Mouse (Mus musculus) stomach, embryonic 15.5 days (tissue): ENCODE data around the gene Olfr373. TPM values are rescaled to one million over a fixed set of nuclear protein-coding genes. Genes with fewer than 3 reads are reported as not detected.
"Not testable (repeated sequence)": the region's sequence is repeated elsewhere in the genome, so short reads cannot be mapped to it uniquely, and the experiment has no call there.

ENCODE experiments used
- ATAC-seq: fragments of 200-750 bp; cut with Nextera tagmentation; 2 replicates; pipeline ENCODE4 v1.8.0; 2017; ENCODE audit warnings: low read depth, moderate number of reproducible peaks, moderate TSS enrichment; ENCODE audit not compliant: insufficient read depth, low FRiP score
- H3K27ac ChIP-seq: fragments of 300-500 bp; sonication (generic); 2 replicates; pipeline ENCODE4 v1.5.1; 2015; ENCODE audit warnings: mild to moderate bottlenecking, inconsistent platforms
- H3K27me3 ChIP-seq: fragments of 300-500 bp; sonication (generic); replicated peaks from 2 replicates; pipeline ENCODE4 v1.6.1; 2015; ENCODE audit warnings: inconsistent platforms
- H3K36me3 ChIP-seq: fragments of 300-500 bp; sonication (generic); 2 replicates; pipeline ENCODE4 v1.6.1; 2015; ENCODE audit warnings: inconsistent platforms
- H3K4me1 ChIP-seq: fragments of 300-500 bp; sonication (generic); 2 replicates; pipeline ENCODE4 v1.6.1; 2015; ENCODE audit warnings: inconsistent platforms
- H3K4me2 ChIP-seq: fragments of 300-500 bp; sonication (generic); 2 replicates; pipeline ENCODE4 v1.6.1; 2015; ENCODE audit warnings: mild to moderate bottlenecking, inconsistent platforms
- H3K4me3 ChIP-seq: fragments of 300-500 bp; sonication (generic); replicated peaks from 2 replicates; pipeline ENCODE4 v1.5.1; 2015; ENCODE audit warnings: inconsistent platforms
- H3K9ac ChIP-seq: fragments of 300-500 bp; sonication (generic); 2 replicates; pipeline ENCODE4 v1.6.1; 2015; ENCODE audit warnings: inconsistent platforms
- H3K9me3 ChIP-seq: fragments of 300-500 bp; sonication (generic); 2 replicates; pipeline ENCODE4 v1.6.1; 2016; ENCODE audit warnings: inconsistent platforms
- WGBS: fragments of 180-500 bp; shearing (Covaris S2); methylation state at CpG from one replicate; pipeline ENCODE4 v1.1.7; 2015; 5-methylcytosine and 5-hydroxymethylcytosine counted together
- polyA plus RNA-seq: library from polyadenylated mRNA; unstranded; fragments of >200 nt; fragmentation: Nextera tagmentation; extraction: Ambion mirVana; gene quantifications from 2 replicates; pipeline ENCODE4 v1.2.1, GENCODE M21; 2015

Olfr373 gene
- 0.06 TPM in 1 of 2 replicates, not detected in the other for polyA plus RNA-seq

- H3K27ac ChIP-seq, H3K36me3 ChIP-seq, H3K9me3 ChIP-seq, H3K9ac ChIP-seq, H3K4me3 ChIP-seq, H3K4me1 ChIP-seq, H3K27me3 ChIP-seq, ATAC-seq, H3K4me2 ChIP-seq: not testable (repeated sequence)
Observed at GRCm38 (mm10) chr8:72082877-72083276, at the start of gene Olfr373. Gene Olfr373, plus strand, starts transcription at chr8:72083177.

GRCm38 (mm10) chr8:72040918-72041317 is 42.1 kb upstream of the Olfr373 start, which contains the start of gene Olfr372:
Gene Olfr372, plus strand, starts transcription at chr8:72041218.
- H3K4me1 ChIP-seq, ATAC-seq, H3K9ac ChIP-seq, H3K4me2 ChIP-seq, H3K9me3 ChIP-seq, H3K36me3 ChIP-seq, H3K27me3 ChIP-seq, H3K4me3 ChIP-seq, H3K27ac ChIP-seq: not testable (repeated sequence)
- WGBS, result 77% methylated on average over 4 of the region's 4 CpGs

- no peaks in the 10 kb centered on the region for H3K9me3 ChIP-seq
- no peaks in the 10 kb centered on the region for H3K4me1 ChIP-seq
- no peak for ATAC-seq
- WGBS, result 85% methylated on average over 1 of the region's 1 CpGs
- no peak overlapping the region for H3K9ac ChIP-seq
- H3K4me2 ChIP-seq, result no peak overlapping the region
- H3K36me3 ChIP-seq, result no peaks in the 10 kb centered on the region
- no peak overlapping the region for H3K27ac ChIP-seq
- no peak overlapping the region for H3K4me3 ChIP-seq
- no peaks in the 10 kb centered on the region for H3K27me3 ChIP-seq
Observed at GRCm38 (mm10) chr8:72042493-72042892, 40.5 kb upstream of the Olfr373 start.

- not testable (repeated sequence) for ATAC-seq, H3K4me2 ChIP-seq, H3K36me3 ChIP-seq, H3K9ac ChIP-seq, H3K4me1 ChIP-seq, H3K9me3 ChIP-seq, H3K27me3 ChIP-seq, H3K27ac ChIP-seq, H3K4me3 ChIP-seq
Observed at GRCm38 (mm10) chr8:72054633-72055032, 28.3 kb upstream of the Olfr373 start.

- H3K27ac ChIP-seq, result not testable (repeated sequence)
Observed at GRCm38 (mm10) chr8:72057643-72058042, 25.3 kb upstream of the Olfr373 start.

GRCm38 (mm10) chr8:72066819-72067399 is 16.1 kb upstream of the Olfr373 start:
- not testable (repeated sequence) for H3K9ac ChIP-seq, H3K27ac ChIP-seq, H3K27me3 ChIP-seq, ATAC-seq, H3K36me3 ChIP-seq, H3K4me2 ChIP-seq, H3K4me1 ChIP-seq, H3K4me3 ChIP-seq, H3K9me3 ChIP-seq
- 86% methylated on average over 1 of the region's 1 CpGs for WGBS

More at GRCm38 (mm10) chr8:72057643-72058042, 25.3 kb upstream of the Olfr373 start:
- H3K9ac ChIP-seq, H3K4me1 ChIP-seq, ATAC-seq, H3K36me3 ChIP-seq, H3K4me2 ChIP-seq, H3K9me3 ChIP-seq, H3K27me3 ChIP-seq, H3K4me3 ChIP-seq: not testable (repeated sequence)
- WGBS, result 79% methylated on average over 3 of the region's 4 CpGs

- no peak overlapping the region for H3K4me3 ChIP-seq
- no peak overlapping the region for H3K27ac ChIP-seq
- no peaks in the 10 kb centered on the region for H3K4me1 ChIP-seq
- no peaks in the 10 kb centered on the region for H3K27me3 ChIP-seq
- no peak overlapping the region for H3K4me2 ChIP-seq
- 63% methylated on average over 5 of the region's 5 CpGs for WGBS
- no peaks in the 10 kb centered on the region for H3K36me3 ChIP-seq
- no peak for ATAC-seq
- no peaks in the 10 kb centered on the region for H3K9me3 ChIP-seq
- no peak overlapping the region for H3K9ac ChIP-seq
Observed at GRCm38 (mm10) chr8:72084744-72085143, 1.8 kb downstream of the Olfr373 start.

GRCm38 (mm10) chr8:72087611-72088010 is 4.6 kb downstream of the Olfr373 start:
- not testable (repeated sequence) for H3K9ac ChIP-seq, H3K27me3 ChIP-seq, H3K27ac ChIP-seq, H3K4me2 ChIP-seq, H3K36me3 ChIP-seq, H3K4me1 ChIP-seq, H3K4me3 ChIP-seq, H3K9me3 ChIP-seq, ATAC-seq
- 70% methylated on average over 3 of the region's 3 CpGs for WGBS

GRCm38 (mm10) chr8:72096721-72097120 is 13.7 kb downstream of the Olfr373 start:
- not testable (repeated sequence) for H3K4me1 ChIP-seq, H3K9me3 ChIP-seq, H3K4me3 ChIP-seq, ATAC-seq, H3K9ac ChIP-seq, H3K27me3 ChIP-seq, H3K36me3 ChIP-seq, H3K27ac ChIP-seq, H3K4me2 ChIP-seq

- H3K4me1 ChIP-seq, H3K36me3 ChIP-seq, ATAC-seq, H3K4me2 ChIP-seq, H3K27me3 ChIP-seq, H3K27ac ChIP-seq, H3K9me3 ChIP-seq, H3K4me3 ChIP-seq, H3K9ac ChIP-seq: not testable (repeated sequence)
- 55% methylated on average over 6 of the region's 7 CpGs for WGBS
Observed at GRCm38 (mm10) chr8:72099377-72100103, 16.6 kb downstream of the Olfr373 start.

GRCm38 (mm10) chr8:72105165-72105564 is 22.2 kb downstream of the Olfr373 start:
- H3K9ac ChIP-seq, result no peak overlapping the region
- no peak overlapping the region for H3K4me2 ChIP-seq
- H3K4me3 ChIP-seq, result no peak overlapping the region
- H3K9me3 ChIP-seq, result no peaks in the 10 kb centered on the region
- no peaks in the 10 kb centered on the region for H3K36me3 ChIP-seq
- H3K27me3 ChIP-seq, result no peaks in the 10 kb centered on the region
- H3K27ac ChIP-seq, result no peak overlapping the region
- ATAC-seq, result no peak
- H3K4me1 ChIP-seq, result no peaks in the 10 kb centered on the region
- WGBS, result 18% methylated on average over 4 of the region's 4 CpGs

- Histone ChIP-seq H3K9ac (no peak within 1 kb of the TSS), H3K27ac (no peak within 1 kb of the TSS), H3K4me3 (no peak within 1 kb of the TSS), H3K4me1 (no peaks in the 10 kb centered on the region), H3K4me2 (no peak within 1 kb of the TSS), H3K36me3 (no peaks in the 10 kb centered on the region), H3K9me3 (no peaks in the 10 kb centered on the region), H3K27me3 (no peaks in the 10 kb centered on the region)
- 80% methylated on average over 3 of the region's 3 CpGs for WGBS
- ATAC-seq, result no peak
Observed at GRCm38 (mm10) chr8:72106740-72107139, 23.8 kb downstream of the Olfr373 start, which contains the start of gene Olfr374. Gene Olfr374, plus strand, starts transcription at chr8:72107040.
